Mouse (Mus musculus) 416B (cell line): ENCODE data around the gene 1700029I15Rik.

Experiments
- DNase-seq: peaks from one replicate; pipeline ENCODE4 v3.0.0; 2011; ENCODE audit warnings: low read depth

Gene 1700029I15Rik

GRCm38 (mm10) chr2:92373437-92373813 is 8.9 kb upstream of the 1700029I15Rik start:
- DNase-seq: peak; percentile 22

DNA sequence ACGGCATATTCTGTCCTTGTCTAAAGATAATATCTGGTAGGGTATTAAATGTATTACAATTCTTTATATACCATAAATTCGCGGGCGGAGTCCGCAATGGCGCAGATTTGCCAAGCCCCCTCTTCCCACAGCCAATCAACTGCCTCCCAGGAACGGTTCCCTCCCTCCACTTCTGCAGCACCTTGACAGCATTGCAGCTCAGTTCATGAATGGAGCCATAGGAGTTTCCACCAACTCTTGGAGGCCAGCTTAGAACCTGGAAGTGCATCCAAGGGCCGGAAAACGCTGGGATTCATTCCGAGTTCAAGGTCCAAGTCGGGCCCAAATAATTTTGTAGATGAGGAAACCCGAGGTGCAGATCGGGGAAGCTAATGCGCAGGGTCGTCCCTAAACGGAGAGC is 7.8 kb upstream of the 1700029I15Rik start, which contains the start of the genes Pex16 and Large2:
Gene Pex16, plus strand, starts transcription at position 163 of the 400 bp plus-strand sequence.
Gene Large2, minus strand, starts transcription at position 356 of the 400 bp plus-strand sequence.
- peak; percentile 75 for DNase-seq

- peak; percentile 99 for DNase-seq
These were observed 7.2 kb upstream of the 1700029I15Rik start for GRCm38 (mm10) chr2:92375099-92375623.

DNA sequence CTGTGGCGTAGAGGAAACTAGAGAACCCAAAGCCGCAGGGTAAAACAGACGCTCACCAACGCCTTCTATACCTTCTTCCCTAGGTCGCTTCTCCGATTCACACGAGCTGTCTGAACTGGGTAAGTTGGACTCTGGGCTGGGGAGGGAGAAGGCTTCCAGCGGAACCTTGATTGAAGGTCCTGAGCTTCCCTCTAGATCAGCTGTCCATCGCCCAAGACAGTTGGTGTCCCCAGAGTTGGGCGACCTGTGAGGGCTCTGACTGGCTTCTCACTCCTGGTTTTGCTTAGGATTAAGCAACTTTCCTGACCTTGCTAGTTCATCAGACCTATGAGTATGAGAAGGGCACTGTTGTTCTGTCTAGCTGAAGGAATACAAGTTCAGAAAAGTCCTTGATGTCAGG is 6.5 kb upstream of the 1700029I15Rik start:
- DNase-seq: peak; percentile 29

DNA sequence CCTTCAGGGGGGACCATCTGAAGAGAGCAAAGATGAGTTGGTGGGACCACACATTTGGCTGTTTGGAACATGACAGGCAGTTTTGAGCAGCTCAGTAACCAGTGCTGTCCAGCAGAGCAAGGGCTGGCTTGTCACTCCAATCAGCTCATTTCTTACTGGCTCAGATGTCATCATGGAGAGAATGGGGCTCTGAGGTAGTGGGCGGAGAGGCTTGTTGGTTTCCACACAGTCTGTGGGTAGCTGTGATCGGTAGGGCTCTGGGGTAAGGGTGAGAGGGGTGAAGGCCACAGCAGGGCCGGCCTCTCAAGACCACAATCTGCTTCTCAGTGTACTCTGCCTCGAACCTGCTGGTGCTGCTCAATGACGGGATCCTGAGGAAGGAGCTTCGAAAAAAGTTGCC is 6.0 kb upstream of the 1700029I15Rik start:
- DNase-seq: peak; percentile 64

GRCm38 (mm10) chr2:92377320-92377719 is 5.0 kb upstream of the 1700029I15Rik start:
- no peak for DNase-seq

- no peak for DNase-seq
These were observed 2.4 kb upstream of the 1700029I15Rik start for GRCm38 (mm10) chr2:92379783-92380494.

DNA sequence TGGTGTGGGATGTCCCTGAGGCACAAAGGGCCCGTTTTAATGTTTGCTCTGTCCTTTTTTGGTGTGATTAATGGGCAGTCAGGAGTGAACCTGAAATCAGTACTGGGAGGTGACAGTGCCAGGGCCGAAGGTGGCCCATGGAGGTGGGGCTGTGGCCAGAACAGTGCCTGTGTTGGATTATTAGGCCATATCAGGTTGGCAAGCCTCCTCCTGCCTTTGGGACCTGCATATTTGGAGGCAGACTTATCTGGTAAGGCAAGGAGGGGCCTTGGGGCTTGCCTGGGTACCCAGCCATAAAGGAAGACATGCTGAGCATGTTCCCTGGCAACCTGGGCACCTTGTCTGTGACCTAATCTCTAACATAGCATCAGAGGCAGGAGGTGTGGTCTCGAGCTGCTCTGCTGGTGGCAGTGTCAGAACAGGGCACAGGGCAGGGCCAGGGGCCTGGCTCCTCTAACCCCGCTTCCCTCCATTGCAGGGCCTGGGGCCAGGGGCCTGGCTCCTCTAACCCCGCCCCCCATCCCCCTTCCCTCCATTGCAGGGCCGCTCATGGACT is 1.8 kb upstream of the 1700029I15Rik start:
- DNase-seq: no peak

DNA sequence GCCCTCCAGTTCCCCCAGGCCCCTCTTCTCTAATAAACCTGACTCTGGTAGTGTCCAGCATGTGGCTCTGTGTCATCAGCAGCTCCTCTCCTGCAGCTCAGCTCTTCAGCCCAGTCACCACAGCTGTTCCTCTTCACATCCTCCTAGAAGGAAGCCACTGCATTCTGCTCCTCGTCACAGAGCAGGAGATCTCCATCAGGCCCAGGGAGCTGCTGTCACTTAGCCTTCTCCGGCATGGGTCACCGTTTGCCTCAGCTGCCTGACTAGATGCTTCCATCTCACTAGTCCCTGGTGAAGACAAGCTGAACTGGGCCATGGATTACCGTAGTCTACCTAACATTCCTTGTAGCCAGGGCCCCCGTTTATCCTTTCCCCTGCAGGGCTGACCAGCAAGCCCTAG is 1.2 kb upstream of the 1700029I15Rik start:
- DNase-seq: no peak

GRCm38 (mm10) chr2:92382759-92383158 is 421 bp downstream of the 1700029I15Rik start:
- DNase-seq: no peak

- no peak for DNase-seq
These were observed 1.8 kb downstream of the 1700029I15Rik start for GRCm38 (mm10) chr2:92384101-92384500.

- DNase-seq: no peak
These were observed 3.0 kb downstream of the 1700029I15Rik start for GRCm38 (mm10) chr2:92385113-92386051.

- DNase-seq: no peak
These were observed 4.7 kb downstream of the 1700029I15Rik start for GRCm38 (mm10) chr2:92386821-92387570.

GRCm38 (mm10) chr2:92387646-92388045 is 5.3 kb downstream of the 1700029I15Rik start:
- DNase-seq: no peak

- no peak for DNase-seq
These were observed 5.8 kb downstream of the 1700029I15Rik start for GRCm38 (mm10) chr2:92388081-92388517.

DNA sequence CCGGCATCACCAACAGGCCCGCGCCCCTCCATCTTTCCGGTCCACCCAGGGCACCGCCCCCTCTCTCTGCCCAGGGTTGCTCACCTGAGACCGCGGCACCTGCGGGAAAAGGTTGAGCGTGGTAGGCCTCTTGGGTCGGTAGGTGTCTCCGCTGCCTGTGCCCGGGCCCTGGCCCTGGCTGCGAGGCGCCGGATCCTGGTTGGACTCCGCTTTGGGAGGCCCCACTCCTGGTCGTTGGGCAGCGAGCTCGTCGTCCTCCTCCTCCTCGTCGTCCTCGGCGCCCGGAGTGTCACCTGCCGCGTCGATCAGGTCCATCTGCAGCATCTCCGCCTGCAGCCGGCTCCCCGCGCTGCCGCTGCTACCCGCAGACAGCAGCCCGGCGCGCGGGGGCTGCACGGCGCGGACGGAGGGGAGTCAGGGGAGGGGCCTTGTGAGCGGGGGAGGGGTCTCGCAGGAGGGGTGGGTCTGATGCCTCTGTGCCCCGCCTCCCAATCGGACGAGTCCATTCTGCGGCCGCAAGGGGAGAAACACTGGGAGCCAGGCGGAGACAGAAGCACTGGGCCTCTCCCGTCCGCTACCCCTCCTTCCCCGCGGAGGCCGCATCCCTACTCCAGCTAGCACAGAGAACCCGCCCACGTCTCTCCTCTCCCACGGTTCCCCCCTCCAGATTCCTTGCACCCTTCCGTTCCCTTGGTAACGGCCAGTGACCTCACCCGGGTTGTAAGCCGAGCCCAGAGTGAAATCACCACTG is 6.7 kb downstream of the 1700029I15Rik start:
- no peak for DNase-seq

- DNase-seq: no peak
These were observed 7.3 kb downstream of the 1700029I15Rik start for GRCm38 (mm10) chr2:92389645-92390044.

- no peak for DNase-seq
These were observed 8.0 kb downstream of the 1700029I15Rik start for GRCm38 (mm10) chr2:92390206-92390930.

DNA sequence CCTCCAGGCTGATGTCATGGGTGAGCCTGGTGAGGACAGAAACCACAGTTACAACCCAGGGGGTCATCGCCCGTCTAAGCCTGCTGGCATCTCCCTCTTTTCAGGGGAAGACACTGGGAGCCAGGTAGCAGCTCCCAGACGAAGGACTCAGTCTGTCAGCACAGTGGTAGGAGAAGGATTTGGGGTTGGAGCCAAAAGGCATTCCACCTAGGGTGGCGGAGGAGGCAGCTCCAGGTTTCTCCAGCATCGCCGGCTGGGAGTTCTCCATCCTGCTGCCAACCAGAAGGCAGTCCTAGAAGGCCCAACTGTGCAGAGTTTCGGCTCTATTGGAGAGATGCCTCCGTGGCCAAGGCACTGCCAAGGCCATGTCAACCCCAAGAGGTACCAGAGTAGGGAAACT is 8.8 kb downstream of the 1700029I15Rik start:
- no peak for DNase-seq

DNA sequence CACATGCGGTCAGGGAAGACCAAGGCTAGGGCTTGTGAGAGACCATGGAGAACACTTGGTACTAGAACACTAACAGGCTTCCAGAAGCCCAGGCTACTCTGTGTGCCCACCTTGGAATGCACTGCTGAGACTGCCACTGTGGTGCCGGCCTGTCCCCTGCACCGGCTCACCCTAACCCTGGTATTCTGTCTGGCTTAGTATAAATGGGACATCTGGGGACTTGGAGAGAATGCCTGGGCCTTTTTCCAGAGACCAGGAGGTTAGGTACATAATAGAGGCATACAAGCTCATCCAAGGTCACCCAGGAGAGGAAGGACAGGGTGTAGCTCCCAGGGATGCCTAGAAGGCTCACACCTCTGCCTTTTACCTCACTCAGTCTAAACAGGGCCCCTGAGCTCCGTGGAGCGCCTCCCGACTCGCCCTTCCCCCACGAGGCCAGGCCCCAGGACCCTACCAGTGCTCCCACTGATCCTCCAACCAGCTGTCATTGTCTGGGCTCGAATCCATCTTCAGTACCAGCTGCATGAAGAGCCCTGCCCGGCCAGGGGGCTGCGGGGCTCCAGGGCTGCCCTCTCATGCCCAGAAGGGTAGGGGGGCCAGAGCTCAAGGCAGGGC is 9.5 kb downstream of the 1700029I15Rik start:
- no peak for DNase-seq
